Mouse (Mus musculus): ENCODE data around the gene Hist1h2af. TPM values are rescaled to one million over a fixed set of nuclear protein-coding genes. Genes with fewer than 3 reads are reported as not detected.

Hist1h2af gene
- total RNA-seq, 2 experiments from 2014 or later: 49.0 to 131 TPM

GRCm38 (mm10) chr13:23510127-23510526 is 23.6 kb upstream of the Hist1h2af start:
- DNase-seq: no peak
- intact Hi-C loops (cut with DNase I): no loop called here

- no peak for DNase-seq
- intact Hi-C loops (cut with DNase I): no loop called here
Observed at GRCm38 (mm10) chr13:23513517-23513916, 20.2 kb upstream of the Hist1h2af start.

- intact Hi-C loops (cut with DNase I): loop anchor here (5.0 kb wide), 3 partner anchors 148 to 1573 kb away; partner anchors contain the start of gene Zfp322a
- no peak for DNase-seq
Observed at GRCm38 (mm10) chr13:23515281-23515680, 18.4 kb upstream of the Hist1h2af start.

- intact Hi-C loops (cut with DNase I): loop anchor here (2.0 to 5.0 kb wide), 4 partner anchors 63 to 1574 kb away; partner anchors contain the start of gene Zfp322a
Observed at GRCm38 (mm10) chr13:23515826-23516620, 17.7 kb upstream of the Hist1h2af start.

GRCm38 (mm10) chr13:23516822-23517602 is 16.7 kb upstream of the Hist1h2af start:
- intact Hi-C loops (cut with DNase I): loop anchor here (2.0 to 5.0 kb wide), 4 partner anchors 64 to 1575 kb away; partner anchors contain the start of gene Zfp322a
- peak; percentile 76 to 80 for DNase-seq

More at GRCm38 (mm10) chr13:23515826-23516620, 17.7 kb upstream of the Hist1h2af start:
- no peak for DNase-seq

- DNase-seq: peak; percentile 86 to 88
- intact Hi-C loops (cut with DNase I): loop anchor here (2.0 to 5.0 kb wide), 6 partner anchors 65 to 1575 kb away; partner anchors contain the start of gene Zfp322a
Observed at GRCm38 (mm10) chr13:23517603-23518294, 16.0 kb upstream of the Hist1h2af start.

- intact Hi-C loops (cut with DNase I): loop anchor here (2.0 to 5.0 kb wide), 5 partner anchors 71 to 1576 kb away; partner anchors contain the start of gene Zfp322a
Observed at GRCm38 (mm10) chr13:23518295-23518603, 15.5 kb upstream of the Hist1h2af start.

GRCm38 (mm10) chr13:23518885-23519284 is 14.8 kb upstream of the Hist1h2af start:
- peak; percentile 74 to 83 for DNase-seq
- intact Hi-C loops (cut with DNase I): loop anchor here (2.0 to 5.0 kb wide), 5 partner anchors 72 to 1577 kb away; partner anchors contain the start of gene Zfp322a

More at GRCm38 (mm10) chr13:23518295-23518603, 15.5 kb upstream of the Hist1h2af start:
- no peak for DNase-seq

GRCm38 (mm10) chr13:23519416-23519815 is 14.3 kb upstream of the Hist1h2af start:
- intact Hi-C loops (cut with DNase I): loop anchor here (2.0 to 5.0 kb wide), 5 partner anchors 73 to 1577 kb away; partner anchors contain the start of gene Zfp322a
- DNase-seq: peak; percentile 76 to 80

GRCm38 (mm10) chr13:23521703-23522102 is 12.0 kb upstream of the Hist1h2af start:
- intact Hi-C loops (cut with DNase I): loop anchor here (10.0 kb wide), 1 partner anchor 1807 kb away; the partner anchor contains the start of genes Hist1h2ai, Hist1h2bl and Hist1h3h
- DNase-seq: peak; percentile 75 to 79

- no peak for DNase-seq
Observed at GRCm38 (mm10) chr13:23523976-23524375, 9.7 kb upstream of the Hist1h2af start.

GRCm38 (mm10) chr13:23524654-23525053 is 9.1 kb upstream of the Hist1h2af start:
- intact Hi-C loops (cut with DNase I): loop anchor here (2.0 to 10.0 kb wide), 2 partner anchors 94 to 1810 kb away; partner anchors contain the start of genes Hist1h2ai, Hist1h2bl and Hist1h3h
- peak; percentile 82 to 85 for DNase-seq

More at GRCm38 (mm10) chr13:23523976-23524375, 9.7 kb upstream of the Hist1h2af start:
- intact Hi-C loops (cut with DNase I): loop anchor here (2.0 to 10.0 kb wide), 2 partner anchors 93 to 1809 kb away; partner anchors contain the start of genes Hist1h2ai, Hist1h2bl and Hist1h3h

GRCm38 (mm10) chr13:23525901-23526300 is 7.8 kb upstream of the Hist1h2af start:
- intact Hi-C loops (cut with DNase I): loop anchor here (2.0 to 10.0 kb wide), 2 partner anchors 95 to 1811 kb away; partner anchors contain the start of genes Hist1h2ai, Hist1h2bl and Hist1h3h
- DNase-seq: no peak

- intact Hi-C loops (cut with DNase I): loop anchor here (10.0 kb wide), 1 partner anchor 1812 kb away; the partner anchor contains the start of genes Hist1h2ai, Hist1h2bl and Hist1h3h
- DNase-seq: peak; percentile 90 to 95
Observed at GRCm38 (mm10) chr13:23526312-23526711, 7.4 kb upstream of the Hist1h2af start.

GRCm38 (mm10) chr13:23529005-23529404 is 4.7 kb upstream of the Hist1h2af start:
- intact Hi-C loops (cut with DNase I): loop anchor here (10.0 kb wide), 1 partner anchor 1814 kb away; the partner anchor contains the start of genes Hist1h2ai, Hist1h2bl and Hist1h3h
- DNase-seq: no peak

- intact Hi-C loops (cut with DNase I): loop anchor here (5.0 to 10.0 kb wide), 2 partner anchors 53 to 1815 kb away; partner anchors contain the start of genes Hist1h2ai, Hist1h2bl, Hist1h3h and Hist1h4d
- no peak for DNase-seq
Observed at GRCm38 (mm10) chr13:23529480-23530165, 4.1 kb upstream of the Hist1h2af start.

GRCm38 (mm10) chr13:23530181-23530900 is 3.4 kb upstream of the Hist1h2af start:
- peak; percentile 64 to 73 for DNase-seq
- intact Hi-C loops (cut with DNase I): loop anchor here (5.0 kb wide), 1 partner anchor 52 kb away; the partner anchor contains the start of gene Hist1h4d

Data from heart, postnatal 14 days (tissue).